Mouse (Mus musculus) kidney, embryonic 14.5 days (tissue): ENCODE data around the gene Fam160b1. TPM values are rescaled to one million over a fixed set of nuclear protein-coding genes. Genes with fewer than 3 reads are reported as not detected.
A peak's percentile ranks its signal among the peaks of the same experiment; 100 is the strongest.

Source experiments
- ATAC-seq: fragments of 200-750 bp; cut with Nextera tagmentation; 2 replicates; pipeline ENCODE4 v1.8.0; 2017; ENCODE audit warnings: moderate number of reproducible peaks, mild to moderate bottlenecking, moderate TSS enrichment, moderate library complexity; ENCODE audit not compliant: low FRiP score, low TSS enrichment
- H3K27ac ChIP-seq: fragments of 300-500 bp; sonication (generic); 2 replicates; pipeline ENCODE4 v1.5.1; 2014; ENCODE audit warnings: low read depth, mild to moderate bottlenecking, low read length, moderate library complexity, mixed read lengths
- H3K27me3 ChIP-seq: fragments of 300-500 bp; sonication (generic); 2 replicates; pipeline ENCODE4 v1.6.1; 2014; ENCODE audit warnings: mild to moderate bottlenecking, low read length; ENCODE audit not compliant: control insufficient read depth, insufficient read depth
- H3K36me3 ChIP-seq: fragments of 300-500 bp; sonication (generic); 2 replicates; pipeline ENCODE4 v1.6.1; 2014; ENCODE audit warnings: low read length, mixed read lengths; ENCODE audit not compliant: control insufficient read depth, insufficient read depth
- H3K4me1 ChIP-seq: fragments of 300-500 bp; sonication (generic); 2 replicates; pipeline ENCODE4 v1.6.1; 2014; ENCODE audit warnings: low read length, mixed read lengths; ENCODE audit not compliant: control insufficient read depth, insufficient read depth
- H3K4me2 ChIP-seq: fragments of 300-500 bp; sonication (generic); replicated peaks from 2 replicates; pipeline ENCODE4 v1.6.1; 2014; ENCODE audit warnings: low read depth, mild to moderate bottlenecking, low read length
- H3K4me3 ChIP-seq: fragments of 300-500 bp; sonication (generic); 2 replicates; pipeline ENCODE4 v1.5.1; 2014; ENCODE audit warnings: mild to moderate bottlenecking, low read length
- H3K9ac ChIP-seq: fragments of 300-500 bp; sonication (generic); 2 replicates; pipeline ENCODE4 v1.6.1; 2014; ENCODE audit warnings: low read depth, mild to moderate bottlenecking, low read length, moderate library complexity
- H3K9me3 ChIP-seq: fragments of 300-500 bp; sonication (generic); 2 replicates; pipeline ENCODE4 v1.6.1; 2016; ENCODE audit warnings: low read length; ENCODE audit not compliant: control insufficient read depth
- WGBS: fragments of 180-500 bp; shearing (Covaris S2); extraction: QIAGEN DNeasy Blood & Tissue Kit; methylation state at CpG from one replicate; pipeline ENCODE4 v1.1.7; 2014; 5-methylcytosine and 5-hydroxymethylcytosine counted together
- polyA plus RNA-seq: library from polyadenylated mRNA; unstranded; fragments of >200 nt; fragmentation: Nextera tagmentation; extraction: Ambion mirVana; gene quantifications from 2 replicates; pipeline ENCODE4 v1.2.1, GENCODE M21; 2014

The Fam160b1 gene
- polyA plus RNA-seq, 1 experiment from 2014 or later = 18.1 TPM

- Histone ChIP-seq H3K9me3 (no peaks in the 10 kb centered on the region), H3K4me2 (peak overlapping the region; percentile 32), H3K36me3 (no peaks in the 10 kb centered on the region), H3K27ac (peak overlapping the region; percentile 30; the same call in 1 of the 2 replicates), H3K9ac (no peak overlapping the region), H3K4me1 (0 out of 2 replicates have a peak, but pooled peaks cover 2% of the 10 kb centered on the region), H3K27me3 (no peaks in the 10 kb centered on the region), H3K4me3 (no peak overlapping the region; the same call in 1 of the 2 replicates)
- 11% methylated on average over 24 of the region's 24 CpGs for WGBS
- ATAC-seq = peak; percentile 51; the same call in 1 of the 2 replicates
Measured at GRCm38 (mm10) chr19:57403700-57404501, 43.4 kb downstream of the Fam160b1 start.

- ATAC-seq = no peak
- H3K4me3 ChIP-seq = no peak overlapping the region; the same call in 1 of the 2 replicates
Measured at GRCm38 (mm10) chr19:57404502-57404848, 44.0 kb downstream of the Fam160b1 start.

GRCm38 (mm10) chr19:57407947-57408346 is 47.5 kb downstream of the Fam160b1 start:
- no peak for ATAC-seq
- H3K27ac ChIP-seq = no peak overlapping the region
- no peak overlapping the region for H3K4me2 ChIP-seq
- 100% methylated on average over 1 of the region's 1 CpGs for WGBS
- H3K36me3 ChIP-seq = no peaks in the 10 kb centered on the region
- H3K4me3 ChIP-seq = no peak overlapping the region
- H3K9me3 ChIP-seq = no peaks in the 10 kb centered on the region
- no peaks in the 10 kb centered on the region for H3K27me3 ChIP-seq
- H3K4me1 ChIP-seq = peaks cover 23% of the 10 kb centered on the region
- no peak overlapping the region for H3K9ac ChIP-seq

More at GRCm38 (mm10) chr19:57404502-57404848, 44.0 kb downstream of the Fam160b1 start:
- no peak overlapping the region for H3K9ac ChIP-seq
- peak overlapping the region; percentile 12; the same call in 1 of the 2 replicates for H3K27ac ChIP-seq
- H3K4me1 ChIP-seq = 0 out of 2 replicates have a peak, but pooled peaks cover 2% of the 10 kb centered on the region
- peak overlapping the region; percentile 32 for H3K4me2 ChIP-seq
- 17% methylated on average over 9 of the region's 9 CpGs for WGBS
- no peaks in the 10 kb centered on the region for H3K27me3 ChIP-seq
- no peaks in the 10 kb centered on the region for H3K9me3 ChIP-seq
- no peaks in the 10 kb centered on the region for H3K36me3 ChIP-seq

- H3K9ac ChIP-seq = peak overlapping the region; percentile 44; the same call in 1 of the 2 replicates
- H3K9me3 ChIP-seq = no peaks in the 10 kb centered on the region
- H3K27ac ChIP-seq = peak overlapping the region; percentile 91
- no peaks in the 10 kb centered on the region for H3K27me3 ChIP-seq
- ATAC-seq = peak; percentile 90
- WGBS = 6% methylated on average over 29 of the region's 29 CpGs
- H3K4me2 ChIP-seq = peak overlapping the region; percentile 46
- no peaks in the 10 kb centered on the region for H3K36me3 ChIP-seq
- H3K4me1 ChIP-seq = peaks cover 21% of the 10 kb centered on the region
- H3K4me3 ChIP-seq = peak overlapping the region; percentile 14; the same call in 1 of the 2 replicates
Measured at GRCm38 (mm10) chr19:57411375-57412196, 51.1 kb downstream of the Fam160b1 start.

GRCm38 (mm10) chr19:57413170-57413569 is 52.7 kb downstream of the Fam160b1 start:
- Histone ChIP-seq H3K9me3 (no peaks in the 10 kb centered on the region), H3K4me3 (no peak overlapping the region), H3K36me3 (no peaks in the 10 kb centered on the region), H3K9ac (no peak overlapping the region), H3K4me2 (no peak overlapping the region; the same call in 1 of the 2 replicates), H3K4me1 (peaks cover 21% of the 10 kb centered on the region), H3K27ac (no peak overlapping the region), H3K27me3 (no peaks in the 10 kb centered on the region)
- ATAC-seq = no peak
- WGBS = 73% methylated on average over 3 of the region's 3 CpGs

DNA sequence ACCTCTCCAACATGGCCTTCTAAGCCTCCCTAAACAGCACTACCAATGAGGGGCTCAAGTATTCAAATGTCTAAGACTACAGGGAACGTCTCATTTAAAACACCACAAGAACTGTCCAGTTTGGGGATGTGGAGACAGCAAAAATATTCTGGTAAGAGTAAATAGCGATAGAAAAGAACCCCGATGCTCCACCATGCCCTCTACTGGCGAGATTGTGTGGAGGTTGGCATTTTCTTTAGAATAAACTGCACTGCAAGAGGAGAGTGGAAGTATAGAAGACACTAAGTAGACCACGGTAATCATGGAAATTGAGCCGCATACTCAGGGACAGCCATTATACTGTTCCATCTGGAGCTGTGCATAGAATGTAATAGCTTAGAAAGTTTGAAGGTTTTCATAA is 53.4 kb downstream of the Fam160b1 start:
- WGBS = 85% methylated on average over 6 of the region's 6 CpGs
- Histone ChIP-seq H3K27me3 (no peaks in the 10 kb centered on the region), H3K4me2 (no peak overlapping the region), H3K4me3 (no peak overlapping the region), H3K9ac (no peak overlapping the region), H3K9me3 (no peaks in the 10 kb centered on the region), H3K36me3 (no peaks in the 10 kb centered on the region), H3K4me1 (peaks cover 21% of the 10 kb centered on the region), H3K27ac (no peak overlapping the region)
- no peak for ATAC-seq

- ATAC-seq = no peak
- 91% methylated on average over 8 of the region's 8 CpGs for WGBS
- H3K4me1 ChIP-seq = peaks cover 21% of the 10 kb centered on the region
- no peak overlapping the region for H3K27ac ChIP-seq
- H3K27me3 ChIP-seq = no peaks in the 10 kb centered on the region
- no peak overlapping the region for H3K9ac ChIP-seq
- no peak overlapping the region for H3K4me2 ChIP-seq
- no peaks in the 10 kb centered on the region for H3K9me3 ChIP-seq
- H3K36me3 ChIP-seq = no peaks in the 10 kb centered on the region
- no peak overlapping the region for H3K4me3 ChIP-seq
Measured at GRCm38 (mm10) chr19:57415031-57415807, 54.7 kb downstream of the Fam160b1 start.

- 0 out of 2 replicates have a peak, but pooled peaks cover 3% of the 10 kb centered on the region for H3K27me3 ChIP-seq
- WGBS = 20% methylated on average over 17 of the region's 17 CpGs
- H3K36me3 ChIP-seq = no peaks in the 10 kb centered on the region
- H3K4me2 ChIP-seq = peak overlapping the region; percentile 34
- peaks cover 10% of the 10 kb centered on the region; the same call in 1 of the 2 replicates for H3K4me1 ChIP-seq
- H3K27ac ChIP-seq = no peak overlapping the region
- no peak overlapping the region for H3K9ac ChIP-seq
- H3K9me3 ChIP-seq = no peaks in the 10 kb centered on the region
- peak overlapping the region; percentile 14; the same call in 1 of the 2 replicates for H3K4me3 ChIP-seq
- ATAC-seq = peak; percentile 85
Measured at GRCm38 (mm10) chr19:57417800-57418580, 57.5 kb downstream of the Fam160b1 start.
